Mouse (Mus musculus) kidney, adult 2 months (tissue): ENCODE measurements around the gene Tmem178b. TPM values are rescaled to one million over a fixed set of nuclear protein-coding genes. Genes with fewer than 3 reads are reported as not detected.
A peak's percentile ranks its signal among the peaks of the same experiment; 100 is the strongest.

Experiments used
- DNase-seq: peaks from one replicate; pipeline ENCODE4 v3.0.0; 2021
- H3K27ac ChIP-seq: fragments of 200-500 bp; 2 replicates; pipeline ENCODE4 v1.5.1; 2012; ENCODE audit warnings: low read depth, low read length, control low read depth, inconsistent platforms; ENCODE audit not compliant: insufficient read depth
- H3K27me3 ChIP-seq: fragments of 200-500 bp; replicated peaks from 2 replicates; pipeline ENCODE4 v1.6.1; 2012; ENCODE audit warnings: mild to moderate bottlenecking, moderate library complexity, low read length, inconsistent platforms; ENCODE audit not compliant: control insufficient read depth, insufficient read depth
- H3K36me3 ChIP-seq: fragments of 200-500 bp; 2 replicates; pipeline ENCODE4 v1.6.1; 2012; ENCODE audit warnings: mild to moderate bottlenecking, moderate library complexity, low read length, inconsistent platforms; ENCODE audit not compliant: control insufficient read depth, insufficient read depth
- H3K4me1 ChIP-seq: fragments of 200-500 bp; 2 replicates; pipeline ENCODE4 v1.6.1; 2011; ENCODE audit warnings: low read length; ENCODE audit not compliant: control insufficient read depth, insufficient read depth
- H3K4me3 ChIP-seq: fragments of 200-500 bp; 2 replicates; pipeline ENCODE4 v1.5.1; 2011; ENCODE audit warnings: mild to moderate bottlenecking, low read depth, low read length, control low read depth; ENCODE audit not compliant: insufficient read depth
- CTCF ChIP-seq: fragments of 200-500 bp; conservative IDR thresholded peaks from 2 replicates; pipeline ENCODE4 v1.5.1; 2011; ENCODE audit warnings: low read depth, mild to moderate bottlenecking, control low read depth, low read length, moderate library complexity, mixed read lengths; ENCODE audit not compliant: insufficient read depth, insufficient read length
- POLR2A ChIP-seq: fragments of 200-500 bp; IDR thresholded peaks from one replicate; pipeline ENCODE4 v1.6.1; 2011; ENCODE audit warnings: low read depth, low read length, control low read depth
- WGBS: fragments of 180-500 bp; shearing (Covaris S2); methylation state at CpG from one replicate; pipeline ENCODE4 v1.1.7; 2018; 5-methylcytosine and 5-hydroxymethylcytosine counted together
- polyA plus RNA-seq: library from polyadenylated mRNA; depleted of rRNA; stranded (reverse); fragments of >200 nt; gene quantifications from 2 replicates; pipeline ENCODE4 v1.2.3, GENCODE M21; 2012

Tmem178b gene
- polyA plus RNA-seq, 1 experiment, result 1.3 TPM

DNA sequence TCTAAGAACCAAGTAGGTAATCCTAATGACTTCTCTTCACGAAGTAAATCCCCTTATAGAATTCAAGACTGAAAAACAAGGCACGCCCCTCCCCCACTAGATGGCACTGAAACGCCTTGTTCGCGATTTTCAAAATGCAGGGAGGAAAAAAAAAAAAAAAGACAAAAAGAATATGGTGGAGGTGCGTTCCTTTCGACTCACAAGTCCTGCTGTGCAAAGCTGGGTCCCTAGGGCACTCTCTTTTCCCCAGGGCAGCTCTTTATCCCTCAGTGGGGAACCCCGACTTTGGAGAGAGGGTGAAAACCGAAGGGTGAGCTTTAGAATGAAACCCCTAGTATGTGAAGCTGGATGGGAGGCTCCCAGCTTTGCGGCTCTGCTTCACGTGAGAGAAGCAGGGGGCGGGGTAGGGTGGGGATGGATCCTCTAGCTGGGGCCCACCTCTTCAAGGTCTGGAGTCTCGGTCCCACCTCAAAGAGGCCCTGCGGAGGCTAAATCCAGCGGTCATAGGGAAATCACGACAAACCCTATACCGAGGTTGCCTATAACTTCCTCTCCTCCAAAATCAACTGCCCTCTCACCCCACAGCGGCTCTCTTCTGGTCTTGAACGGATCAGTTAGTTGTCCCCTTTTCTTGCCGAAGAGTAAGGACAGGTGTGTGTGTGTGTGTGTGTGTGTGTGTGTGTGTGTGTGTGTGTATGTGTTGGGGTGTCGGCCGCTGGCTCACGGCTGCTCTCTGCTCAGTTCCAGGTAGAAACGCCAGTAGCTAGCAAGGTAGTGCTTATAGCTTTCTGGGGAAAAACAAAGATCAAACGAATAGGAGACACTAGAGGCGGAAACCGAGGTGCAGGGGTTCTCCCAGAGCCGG is 2.6 kb upstream of the Tmem178b start:
- Histone ChIP-seq H3K36me3 (no peaks in the 10 kb centered on the region), H3K4me3 (peak overlapping the region; percentile 45)

GRCm38 (mm10) chr6:39871381-39872305 is 1.4 kb upstream of the Tmem178b start:
- under 1% methylated on average over 71 of the region's 71 CpGs for WGBS

More for the DNA sequence above, 2.6 kb upstream of the Tmem178b start:
- Histone ChIP-seq H3K4me1 (no peaks in the 10 kb centered on the region), H3K27ac (no peak overlapping the region), H3K27me3 (0 out of 2 replicates have a peak, but pooled peaks cover 1% of the 10 kb centered on the region)
- TF ChIP-seq POLR2A (no peak), CTCF (no peak)
- DNase-seq, result peak; percentile 11
- under 1% methylated on average over 28 of the region's 28 CpGs for WGBS

DNA sequence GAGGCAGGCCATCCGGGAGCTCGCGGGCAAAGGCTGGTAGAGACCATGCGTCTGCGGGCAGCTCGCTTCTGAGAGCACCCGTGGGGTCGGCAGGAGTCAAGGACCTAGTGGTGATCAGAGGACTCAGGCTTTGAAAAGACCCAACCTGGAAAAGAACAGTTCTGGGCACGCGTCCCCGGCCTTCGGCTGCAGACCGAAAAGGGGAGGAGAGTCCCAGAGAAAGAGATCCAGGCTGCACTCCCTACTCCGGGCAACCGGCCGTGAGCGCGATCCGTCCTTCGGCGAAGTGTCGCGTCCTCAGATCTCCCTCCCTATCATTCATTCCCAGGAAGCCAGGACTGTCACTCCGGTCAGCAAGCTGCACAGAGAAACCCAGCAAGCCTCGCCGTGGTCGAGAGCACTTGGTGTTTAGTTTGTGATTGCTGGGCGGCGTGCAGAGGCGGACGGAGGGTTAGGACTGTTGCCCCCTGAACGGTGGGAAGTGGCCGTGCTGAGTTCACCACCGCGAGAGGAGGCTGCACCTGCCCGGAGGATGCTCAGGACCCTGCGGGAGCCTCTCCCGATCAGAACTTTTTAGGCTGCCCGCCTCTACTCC is 668 bp upstream of the Tmem178b start:
- TF ChIP-seq CTCF (no peak), POLR2A (no peak)
- Histone ChIP-seq H3K27ac (no peak overlapping the region), H3K4me1 (no peaks in the 10 kb centered on the region), H3K36me3 (no peaks in the 10 kb centered on the region), H3K4me3 (peak overlapping the region; percentile 45), H3K27me3 (0 out of 2 replicates have a peak, but pooled peaks cover 1% of the 10 kb centered on the region)
- peak; percentile 4 for DNase-seq
- WGBS, result 1% methylated on average over 39 of the region's 39 CpGs

More at GRCm38 (mm10) chr6:39871381-39872305, 1.4 kb upstream of the Tmem178b start:
- peak overlapping the region; percentile 45 for H3K4me3 ChIP-seq
- H3K36me3 ChIP-seq, result no peaks in the 10 kb centered on the region
- no peaks in the 10 kb centered on the region for H3K4me1 ChIP-seq
- 0 out of 2 replicates have a peak, but pooled peaks cover 1% of the 10 kb centered on the region for H3K27me3 ChIP-seq
- TF ChIP-seq POLR2A (no peak), CTCF (no peak)
- H3K27ac ChIP-seq, result no peak overlapping the region
- DNase-seq, result peak; percentile 62

DNA sequence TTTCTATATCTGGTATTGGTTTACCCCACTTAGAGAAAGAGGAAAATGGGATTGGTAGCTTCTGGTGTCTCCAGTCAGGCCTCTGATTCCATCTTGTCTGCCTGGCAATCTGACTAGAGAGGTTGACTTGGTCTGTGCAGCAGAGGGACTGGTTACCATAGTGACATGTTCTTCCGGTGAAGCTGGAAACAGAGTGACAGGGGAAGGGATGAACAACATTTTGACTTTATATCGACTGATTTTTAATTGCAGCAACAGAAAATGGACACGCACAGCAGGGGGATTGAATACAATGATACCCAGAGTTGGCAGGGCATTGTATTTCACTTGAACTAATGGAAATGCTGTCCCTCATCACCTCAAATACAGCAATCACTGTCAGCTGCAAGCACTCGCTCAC is 2.1 kb downstream of the Tmem178b start:
- WGBS, result 62% methylated on average over 4 of the region's 4 CpGs
- no peak for TF ChIP-seq POLR2A
- TF ChIP-seq CTCF, result no peak
- H3K27me3 ChIP-seq, result 0 out of 2 replicates have a peak, but pooled peaks cover 1% of the 10 kb centered on the region

GRCm38 (mm10) chr6:39876444-39876843 is 3.4 kb downstream of the Tmem178b start:
- Histone ChIP-seq H3K27me3 (0 out of 2 replicates have a peak, but pooled peaks cover 1% of the 10 kb centered on the region), H3K4me3 (no peak overlapping the region), H3K27ac (no peak overlapping the region), H3K36me3 (no peaks in the 10 kb centered on the region), H3K4me1 (no peaks in the 10 kb centered on the region)
- no peak for DNase-seq
- no peak for TF ChIP-seq POLR2A
- TF ChIP-seq CTCF, result no peak
- 64% methylated on average over 3 of the region's 3 CpGs for WGBS

More for the DNA sequence above, 2.1 kb downstream of the Tmem178b start:
- Histone ChIP-seq H3K4me3 (no peak overlapping the region), H3K27ac (no peak overlapping the region), H3K4me1 (no peaks in the 10 kb centered on the region), H3K36me3 (no peaks in the 10 kb centered on the region)
- no peak for DNase-seq

- Histone ChIP-seq H3K4me1 (no peaks in the 10 kb centered on the region), H3K36me3 (no peaks in the 10 kb centered on the region), H3K27me3 (no peaks in the 10 kb centered on the region), H3K4me3 (no peak overlapping the region), H3K27ac (no peak overlapping the region)
- TF ChIP-seq POLR2A (no peak), CTCF (no peak)
- 60% methylated on average over 3 of the region's 3 CpGs for WGBS
- no peak for DNase-seq
Measured at GRCm38 (mm10) chr6:39890811-39891210, 17.7 kb downstream of the Tmem178b start.
